Comparison of ENCODE assay signal across 20 mouse cellular contexts in genomic region chr9:70237136-70237535, GRCm38 (mm10). TPM values are rescaled to one million over a fixed set of nuclear protein-coding genes. Genes with fewer than 3 reads are reported as not detected.
DNase-seq lines count a peak whose midpoint lies in the region; ATAC-seq and TF ChIP-seq lines count a peak whose summit lies in the region.
"Had no signal": no experiment of that assay in that cellular context is flagged by ENCODE, and none has a peak within 500 bp of the region (broad histone marks: within the 10 kb centered on the region; RNA-seq: fewer than 3 reads in every experiment).

No protein-coding gene starts in this region.

- no peak overlapping the region for H3K4me2 ChIP-seq in lung, embryonic 16.5 days (ENCODE audit: low read depth, low read length)
- no peak overlapping the region for H3K4me2 ChIP-seq in stomach, embryonic 15.5 days
- H3K4me2 ChIP-seq in stomach, postnatal 0 days (replicated peaks; ENCODE audit: low read depth): no peak overlapping the region
- no peak overlapping the region for H3K4me2 ChIP-seq in stomach, embryonic 16.5 days (ENCODE audit: low read depth, low read length)
- H3K4me2 ChIP-seq in forebrain, embryonic 15.5 days (replicated peaks): no peak overlapping the region
- H3K4me2 ChIP-seq: forebrain, embryonic 13.5 days; hindbrain, embryonic 13.5 days had no signal

- no peaks in the 10 kb centered on the region for H3K27me3 ChIP-seq in lung, embryonic 16.5 days (ENCODE audit: control insufficient read depth, insufficient read depth, low read depth, low read length)
- no peaks in the 10 kb centered on the region for H3K27me3 ChIP-seq in stomach, embryonic 15.5 days (replicated peaks)
- no peaks in the 10 kb centered on the region for H3K27me3 ChIP-seq in stomach, postnatal 0 days (ENCODE audit: control insufficient read depth, insufficient read depth, low read length)
- no peaks in the 10 kb centered on the region for H3K27me3 ChIP-seq in stomach, embryonic 16.5 days (ENCODE audit: control insufficient read depth, insufficient read depth, low read length)
- H3K27me3 ChIP-seq in forebrain, embryonic 15.5 days: no peaks in the 10 kb centered on the region
- H3K27me3 ChIP-seq: forebrain, embryonic 13.5 days; hindbrain, embryonic 13.5 days had no signal

- TF ChIP-seq CTCF in stomach, postnatal 0 days (IDR thresholded peaks at IDR 0.05; ENCODE audit: low read depth): no peak

- no peak for TF ChIP-seq EP300 in stomach, postnatal 0 days (optimal IDR thresholded peaks at IDR 0.05)

- peak overlapping the region; percentile 86 for H3K27ac ChIP-seq in lung, embryonic 16.5 days (ENCODE audit: low read length)
- peak overlapping the region; percentile 45; the same call in 1 of the 2 replicates for H3K27ac ChIP-seq in stomach, embryonic 15.5 days
- H3K27ac ChIP-seq in stomach, postnatal 0 days (replicated peaks): no peak overlapping the region
- H3K27ac ChIP-seq in stomach, embryonic 16.5 days (ENCODE audit: low read length): peak overlapping the region; percentile 54
- H3K27ac ChIP-seq in forebrain, embryonic 15.5 days (replicated peaks): no peak overlapping the region
- H3K27ac ChIP-seq: embryonic facial prominence, embryonic 10.5 days; forebrain, embryonic 13.5 days; heart, embryonic 10.5 days; hindbrain, embryonic 13.5 days had no signal

- no peak overlapping the region for H3K4me3 ChIP-seq in lung, embryonic 16.5 days (ENCODE audit: low read length)
- no peak overlapping the region for H3K4me3 ChIP-seq in stomach, embryonic 15.5 days (replicated peaks)
- H3K4me3 ChIP-seq in stomach, postnatal 0 days (ENCODE audit: low read depth, low read length): no peak overlapping the region
- no peak overlapping the region for H3K4me3 ChIP-seq in stomach, embryonic 16.5 days (replicated peaks; ENCODE audit: low read length)
- no peak overlapping the region for H3K4me3 ChIP-seq in forebrain, embryonic 15.5 days
- H3K4me3 ChIP-seq: embryonic facial prominence, embryonic 10.5 days; forebrain, embryonic 13.5 days; heart, embryonic 10.5 days; hindbrain, embryonic 13.5 days had no signal

- no peak for DNase-seq in lung, postnatal 10 days
- DNase-seq in stomach, postnatal 0 days (ENCODE audit: low spot score): no peak
- no peak for DNase-seq in frontal cortex, postnatal 14 days (ENCODE audit: low spot score in 2 of 2)
- DNase-seq: adrenal gland, postnatal 10 days; cerebellum, adult 11-12 months; cerebellum, adult 9-10 months; cerebellum, postnatal 25 days; gastrocnemius, postnatal 10 days; heart, adult 18-20 months; heart, postnatal 10 days; heart, postnatal 4 days had no signal

- H3K4me1 ChIP-seq in lung, embryonic 16.5 days (replicated peaks; ENCODE audit: control insufficient read depth, insufficient read depth, low read length): peaks cover 48% of the 10 kb centered on the region
- H3K4me1 ChIP-seq in stomach, embryonic 15.5 days: peaks cover 29% of the 10 kb centered on the region; the same call in 1 of the 2 replicates
- peaks cover 15% of the 10 kb centered on the region for H3K4me1 ChIP-seq in stomach, postnatal 0 days (replicated peaks; ENCODE audit: control insufficient read depth, insufficient read depth)
- peaks cover 39% of the 10 kb centered on the region for H3K4me1 ChIP-seq in stomach, embryonic 16.5 days (ENCODE audit: control insufficient read depth, insufficient read depth, low read length)
- no peaks in the 10 kb centered on the region for H3K4me1 ChIP-seq in forebrain, embryonic 15.5 days
- H3K4me1 ChIP-seq: forebrain, embryonic 13.5 days; hindbrain, embryonic 13.5 days had no signal

- WGBS in lung, embryonic 16.5 days: 17% methylated on average over 3 of the region's 3 CpGs
- WGBS in stomach, embryonic 15.5 days: 33% methylated on average over 3 of the region's 3 CpGs
- WGBS in stomach, postnatal 0 days: 38% methylated on average over 3 of the region's 3 CpGs
- WGBS in stomach, embryonic 16.5 days: 36% methylated on average over 3 of the region's 3 CpGs
- whole genome bisulfite sequencing in forebrain, embryonic 15.5 days: 76% methylated on average over 3 of the region's 3 CpGs

- ATAC-seq in lung, embryonic 16.5 days (ENCODE audit: low read depth): no peak
- no peak for ATAC-seq in stomach, embryonic 15.5 days (ENCODE audit: insufficient read depth, low FRiP score, low read depth)
- no peak for ATAC-seq in stomach, postnatal 0 days (ENCODE audit: low FRiP score, low TSS enrichment)
- ATAC-seq in common myeloid progenitor, adult 5-6 weeks (replicated peaks; ENCODE audit: low read depth, poor library complexity, severe bottlenecking): peak; percentile 36; the same call in 1 of the 2 replicates
- no peak for ATAC-seq in stomach, embryonic 16.5 days (ENCODE audit: insufficient read depth, low FRiP score)
- no peak for ATAC-seq in forebrain, embryonic 15.5 days (replicated peaks)
- ATAC-seq: forebrain, embryonic 13.5 days had no signal

- no peaks in the 10 kb centered on the region for H3K9me3 ChIP-seq in lung, embryonic 16.5 days (ENCODE audit: control insufficient read depth, low read length)
- H3K9me3 ChIP-seq in stomach, embryonic 15.5 days: no peaks in the 10 kb centered on the region
- no peaks in the 10 kb centered on the region for H3K9me3 ChIP-seq in stomach, postnatal 0 days (ENCODE audit: control insufficient read depth, low read length)
- H3K9me3 ChIP-seq in stomach, embryonic 16.5 days (replicated peaks; ENCODE audit: control insufficient read depth, low read length): no peaks in the 10 kb centered on the region
- no peaks in the 10 kb centered on the region for H3K9me3 ChIP-seq in forebrain, embryonic 15.5 days
- H3K9me3 ChIP-seq: embryonic facial prominence, embryonic 10.5 days; forebrain, embryonic 13.5 days; heart, embryonic 10.5 days; hindbrain, embryonic 13.5 days had no signal

- no peaks in the 10 kb centered on the region for H3K36me3 ChIP-seq in lung, embryonic 16.5 days (ENCODE audit: control insufficient read depth, insufficient read depth, low read length)
- H3K36me3 ChIP-seq in stomach, embryonic 15.5 days: no peaks in the 10 kb centered on the region
- no peaks in the 10 kb centered on the region for H3K36me3 ChIP-seq in stomach, postnatal 0 days (ENCODE audit: control insufficient read depth, insufficient read depth, low read length)
- no peaks in the 10 kb centered on the region for H3K36me3 ChIP-seq in stomach, embryonic 16.5 days (ENCODE audit: control insufficient read depth, insufficient read depth, low read length)
- no peaks in the 10 kb centered on the region for H3K36me3 ChIP-seq in forebrain, embryonic 15.5 days
- H3K36me3 ChIP-seq: embryonic facial prominence, embryonic 10.5 days; heart, embryonic 10.5 days; hindbrain, embryonic 13.5 days had no signal

- H3K9ac ChIP-seq in lung, embryonic 16.5 days (ENCODE audit: low read length): no peak overlapping the region
- H3K9ac ChIP-seq in stomach, embryonic 15.5 days: no peak overlapping the region
- H3K9ac ChIP-seq in stomach, postnatal 0 days (ENCODE audit: low read length): no peak overlapping the region
- H3K9ac ChIP-seq in stomach, embryonic 16.5 days (ENCODE audit: low read length): no peak overlapping the region
- no peak overlapping the region for H3K9ac ChIP-seq in forebrain, embryonic 15.5 days (replicated peaks)
- H3K9ac ChIP-seq: forebrain, embryonic 13.5 days; hindbrain, embryonic 13.5 days had no signal

RNA-seq across cellular contexts. Expression of gene Myo1e, which starts 30.0 kb away (rescaled TPM):
- 46.2 and 50.1 TPM in 2 replicates for polyA plus RNA-seq in lung, embryonic 16.5 days (2015; fragmentation: Nextera tagmentation; extraction: Ambion mirVana)
- polyA plus RNA-seq in stomach, embryonic 15.5 days (2015; fragmentation: Nextera tagmentation; extraction: Ambion mirVana): 24.2 and 28.2 TPM in 2 replicates
- 15.3 and 15.7 TPM in 2 replicates for polyA plus RNA-seq in stomach, postnatal 0 days (2015; fragmentation: Nextera tagmentation; extraction: Ambion mirVana)
- total RNA-seq in common myeloid progenitor, adult 5-6 weeks (2017): 0.53 and 1.1 TPM in 2 replicates
- polyA plus RNA-seq in stomach, embryonic 16.5 days (2015; fragmentation: Nextera tagmentation; extraction: Ambion mirVana): 34.3 and 37.1 TPM in 2 replicates
- 5.1 and 5.9 TPM in 2 replicates for polyA plus RNA-seq in forebrain, embryonic 15.5 days (2015; fragmentation: Nextera tagmentation; extraction: Ambion mirVana)

Comparison
In these comparisons a context has a peak if more than half of its experiments do, and no peak if none do; other contexts are left out.
1. H3K27ac ChIP-seq: peak in lung, embryonic 16.5 days (single experiment), stomach, embryonic 15.5 days (single experiment) and stomach, embryonic 16.5 days (single experiment); none in stomach, postnatal 0 days (single experiment) and forebrain, embryonic 15.5 days (single experiment).